Mouse (Mus musculus): Measurements from ENCODE around the gene Smndc1. TPM values are rescaled to one million over a fixed set of nuclear protein-coding genes. Genes with fewer than 3 reads are reported as not detected.

Smndc1 gene
- polyA plus RNA-seq, 1 experiment from 2014 or later = 54.4 TPM

Other genes with a start within 250 kb of the Smndc1 start
- gene Mxi1, start 80.1 kb downstream of the Smndc1 start, polyA plus RNA-seq (2014; fragmentation: Nextera tagmentation; extraction: Ambion mirVana) = 56.4 and 58.4 TPM in 2 replicates
- 7.2 TPM in 1 of 2 replicates, not detected in the other for gene Gm10197, start 18.8 kb downstream of the Smndc1 start, polyA plus RNA-seq (2014; fragmentation: Nextera tagmentation; extraction: Ambion mirVana)
- 5.0 and 5.4 TPM in 2 replicates for gene Dusp5, start 138.5 kb upstream of the Smndc1 start, polyA plus RNA-seq (2014; fragmentation: Nextera tagmentation; extraction: Ambion mirVana)
- 397 and 400 TPM in 2 replicates for gene Nutf2-ps1, start 198.5 kb upstream of the Smndc1 start, polyA plus RNA-seq (2014; fragmentation: Nextera tagmentation; extraction: Ambion mirVana)
- gene Smc3, start 209.8 kb upstream of the Smndc1 start, polyA plus RNA-seq (2014; fragmentation: Nextera tagmentation; extraction: Ambion mirVana) = 84.5 and 90.1 TPM in 2 replicates